Mouse (Mus musculus): Measurements from ENCODE around the gene Scn5a. TPM values are rescaled to one million over a fixed set of nuclear protein-coding genes. Genes with fewer than 3 reads are reported as not detected.

Scn5a gene
- total and polyA plus RNA-seq, 3 experiments: 0.03 TPM; not detected in 2

- Histone ChIP-seq H3K9ac (ENCODE audit: control insufficient read depth, low read depth, low read length, poor library complexity, severe bottlenecking) (no peak overlapping the region), H3K4me1 (ENCODE audit: control insufficient read depth in 1 of 2, insufficient read depth in 2 of 2, low read length in 2 of 2) (no peaks in the 10 kb centered on the region), H3K27ac (ENCODE audit: control insufficient read depth, low read depth, low read length) (no peak overlapping the region), H3K27me3 (ENCODE audit: control insufficient read depth in 1 of 2, insufficient read depth in 2 of 2, low read length in 2 of 2) (no peaks in the 10 kb centered on the region), H3K79me2 (ENCODE audit: control insufficient read depth, insufficient read depth, low read length, poor library complexity) (no peaks in the 10 kb centered on the region), H3K4me3 (ENCODE audit: control insufficient read depth in 1 of 2, insufficient read depth in 1 of 2, low read depth in 2 of 2, low read length in 2 of 2) (no peak overlapping the region), H3K9me3 (replicated peaks; ENCODE audit: insufficient read depth, low read length) (no peaks in the 10 kb centered on the region), H3K36me3 (ENCODE audit: control insufficient read depth in 1 of 2, insufficient read depth in 2 of 2, low read length in 2 of 2) (no peaks in the 10 kb centered on the region)
- TF ChIP-seq USF1 (IDR thresholded peaks at IDR 0.05; ENCODE audit: low read depth, low read length) (no peak), NRF1 (IDR thresholded peaks at IDR 0.05; ENCODE audit: insufficient read depth, low read depth, low read length, poor library complexity, severe bottlenecking) (no peak), TBP (IDR thresholded peaks at IDR 0.05; ENCODE audit: low read depth, low read length) (no peak), POLR2A (IDR thresholded peaks at IDR 0.05; ENCODE audit: control insufficient read depth in 1 of 2, insufficient read depth in 1 of 2, low read depth in 1 of 2, low read length in 2 of 2, poor library complexity in 1 of 2) (no peak), GATA1 (IDR thresholded peaks at IDR 0.05; ENCODE audit: low read depth, low read length) (no peak), USF2 (IDR thresholded peaks at IDR 0.05; ENCODE audit: borderline replicate concordance in 1 of 2, insufficient read depth in 1 of 2, low read depth in 1 of 2, low read length in 2 of 2) (no peak), ZMIZ1 (IDR thresholded peaks at IDR 0.05; ENCODE audit: low read depth, low read length) (no peak), MEF2A (IDR thresholded peaks at IDR 0.05; ENCODE audit: extremely low read depth, insufficient replicate concordance, low read depth, low read length, poor library complexity, severe bottlenecking) (no peak), POLR2AphosphoS2 (IDR thresholded peaks at IDR 0.05; ENCODE audit: low read length) (no peak), GABPA (IDR thresholded peaks at IDR 0.05; ENCODE audit: low read depth, low read length) (no peak), MYB (IDR thresholded peaks at IDR 0.05; ENCODE audit: low read depth, low read length) (no peak), MXI1 (IDR thresholded peaks at IDR 0.05; ENCODE audit: low read depth, low read length) (no peak), EP300 (IDR thresholded peaks at IDR 0.05; ENCODE audit: low read depth in 1 of 2, low read length in 2 of 2) (no peak), JUND (IDR thresholded peaks at IDR 0.05; ENCODE audit: low read depth, low read length) (no peak), E2F4 (IDR thresholded peaks at IDR 0.05; ENCODE audit: borderline replicate concordance, low read depth, low read length) (no peak), MAFK (IDR thresholded peaks at IDR 0.05; ENCODE audit: borderline replicate concordance, low read depth, low read length) (no peak), MYC (IDR thresholded peaks at IDR 0.05; ENCODE audit: low read depth, low read length) (no peak), KAT2A (conservative IDR thresholded peaks at IDR 0.05; ENCODE audit: low read depth, low read length) (no peak)
- DNase-seq (ENCODE audit: low read depth, low spot score): no peak
Measured at GRCm38 (mm10) chr9:119614798-119615197, 36.0 kb upstream of the Scn5a start.

GRCm38 (mm10) chr9:119610563-119611166 is 31.8 kb upstream of the Scn5a start:
- DNase-seq (ENCODE audit: low read depth, low spot score): peak; percentile 9
- no peak overlapping the region for H3K27ac ChIP-seq (ENCODE audit: control insufficient read depth, low read depth, low read length)
- no peaks in the 10 kb centered on the region for H3K27me3 ChIP-seq (ENCODE audit: control insufficient read depth in 1 of 2, insufficient read depth in 2 of 2, low read length in 2 of 2)
- no peak for TF ChIP-seq SIN3A (IDR thresholded peaks at IDR 0.05; ENCODE audit: low read length)
- no peak for TF ChIP-seq ZMIZ1 (IDR thresholded peaks at IDR 0.05; ENCODE audit: low read depth, low read length)
- TF ChIP-seq TCF12 (IDR thresholded peaks at IDR 0.05; ENCODE audit: low read depth, low read length): no peak
- TF ChIP-seq EP300 (IDR thresholded peaks at IDR 0.05; ENCODE audit: low read depth in 1 of 2, low read length in 2 of 2): no peak
- TF ChIP-seq NRF1 (IDR thresholded peaks at IDR 0.05; ENCODE audit: insufficient read depth, low read depth, low read length, poor library complexity, severe bottlenecking): no peak
- no peak for TF ChIP-seq TAL1 (IDR thresholded peaks at IDR 0.05; ENCODE audit: low read length)
- peak in 1 of 2 experiments; percentile 52; a peak in 1 of 4 replicates for TF ChIP-seq POLR2A (IDR thresholded peaks at IDR 0.05; ENCODE audit: control insufficient read depth in 1 of 2, insufficient read depth in 1 of 2, low read depth in 1 of 2, low read length in 2 of 2, poor library complexity in 1 of 2)
- TF ChIP-seq ZNF384 (IDR thresholded peaks at IDR 0.05; ENCODE audit: low read depth, low read length): no peak
- TF ChIP-seq TBP (IDR thresholded peaks at IDR 0.05; ENCODE audit: low read depth, low read length): peak; percentile 67; the same call in 1 of the 2 replicates
- no peak for TF ChIP-seq CHD1 (IDR thresholded peaks at IDR 0.05; ENCODE audit: low read depth, low read length)
- no peak for TF ChIP-seq ETS1 (IDR thresholded peaks at IDR 0.05; ENCODE audit: low read depth, low read length)
- TF ChIP-seq ELF1 (IDR thresholded peaks at IDR 0.05; ENCODE audit: low read depth, low read length): no peak
- TF ChIP-seq CHD2 (IDR thresholded peaks at IDR 0.05; ENCODE audit: low read length): no peak
- TF ChIP-seq ZC3H11A (IDR thresholded peaks at IDR 0.05; ENCODE audit: low read depth, low read length): no peak
- no peak for TF ChIP-seq POLR2AphosphoS2 (IDR thresholded peaks at IDR 0.05; ENCODE audit: low read length)
- no peak for TF ChIP-seq MAX (IDR thresholded peaks at IDR 0.05; ENCODE audit: low read length)
- no peak for TF ChIP-seq BHLHE40 (IDR thresholded peaks at IDR 0.05; ENCODE audit: borderline replicate concordance, low read depth, low read length)
- H3K9ac ChIP-seq (ENCODE audit: control insufficient read depth, low read depth, low read length, poor library complexity, severe bottlenecking): no peak overlapping the region
- H3K36me3 ChIP-seq (ENCODE audit: control insufficient read depth in 1 of 2, insufficient read depth in 2 of 2, low read length in 2 of 2): no peaks in the 10 kb centered on the region
- no peaks in the 10 kb centered on the region for H3K9me3 ChIP-seq (replicated peaks; ENCODE audit: insufficient read depth, low read length)
- no peak overlapping the region for H3K4me3 ChIP-seq (ENCODE audit: control insufficient read depth in 1 of 2, insufficient read depth in 1 of 2, low read depth in 2 of 2, low read length in 2 of 2)
- no peaks in the 10 kb centered on the region for H3K79me2 ChIP-seq (ENCODE audit: control insufficient read depth, insufficient read depth, low read length, poor library complexity)
- no peaks in the 10 kb centered on the region for H3K4me1 ChIP-seq (ENCODE audit: control insufficient read depth in 1 of 2, insufficient read depth in 2 of 2, low read length in 2 of 2)
